Mouse (Mus musculus) embryonic facial prominence, embryonic 14.5 days (tissue): ENCODE measurements around the gene Ank2. TPM values are rescaled to one million over a fixed set of nuclear protein-coding genes. Genes with fewer than 3 reads are reported as not detected.

Experiments used
- ATAC-seq: fragments of 200-750 bp; cut with Nextera tagmentation; 2 replicates; pipeline ENCODE4 v1.8.0; 2017; ENCODE audit warnings: low read depth, moderate number of reproducible peaks, moderate TSS enrichment
- DNase-seq: peaks from one replicate; pipeline ENCODE4 v3.0.0-alpha.2; 2015; ENCODE audit warnings: low spot score
- H3K27ac ChIP-seq: fragments of 300-500 bp; sonication (generic); replicated peaks from 2 replicates; pipeline ENCODE4 v1.5.1; 2014; ENCODE audit warnings: low read depth, mild to moderate bottlenecking, low read length, moderate library complexity
- H3K27me3 ChIP-seq: fragments of 300-500 bp; sonication (generic); replicated peaks from 2 replicates; pipeline ENCODE4 v1.6.1; 2014; ENCODE audit warnings: low read length; ENCODE audit not compliant: control insufficient read depth, insufficient read depth
- H3K36me3 ChIP-seq: fragments of 300-500 bp; sonication (generic); 2 replicates; pipeline ENCODE4 v1.6.1; 2014; ENCODE audit warnings: low read length, mixed read lengths; ENCODE audit not compliant: control insufficient read depth, insufficient read depth
- H3K4me1 ChIP-seq: fragments of 300-500 bp; sonication (generic); 2 replicates; pipeline ENCODE4 v1.6.1; 2014; ENCODE audit warnings: antibody characterized with exemption, low read length; ENCODE audit not compliant: control insufficient read depth, insufficient read depth
- H3K4me2 ChIP-seq: fragments of 300-500 bp; sonication (generic); 2 replicates; pipeline ENCODE4 v1.6.1; 2014; ENCODE audit warnings: low read depth, mild to moderate bottlenecking, low read length, moderate library complexity, mixed read lengths
- H3K4me3 ChIP-seq: fragments of 300-500 bp; sonication (generic); 2 replicates; pipeline ENCODE4 v1.5.1; 2014; ENCODE audit warnings: low read depth, mild to moderate bottlenecking, low read length
- H3K9ac ChIP-seq: fragments of 300-500 bp; sonication (generic); 2 replicates; pipeline ENCODE4 v1.6.1; 2014; ENCODE audit warnings: low read depth, mild to moderate bottlenecking, low read length, moderate library complexity, mixed read lengths
- H3K9me3 ChIP-seq: fragments of 300-500 bp; sonication (generic); 2 replicates; pipeline ENCODE4 v1.6.1; 2016; ENCODE audit warnings: low read length; ENCODE audit not compliant: control insufficient read depth
- WGBS: fragments of 180-500 bp; shearing (Covaris S2); extraction: QIAGEN DNeasy Blood & Tissue Kit; methylation state at CpG from one replicate; pipeline ENCODE4 v1.1.7; 2014; 5-methylcytosine and 5-hydroxymethylcytosine counted together
- polyA plus RNA-seq: library from polyadenylated mRNA; unstranded; fragments of >200 nt; fragmentation: Nextera tagmentation; extraction: Ambion mirVana; gene quantifications from 2 replicates; pipeline ENCODE4 v1.2.1, GENCODE M21; 2014

Gene Ank2
- polyA plus RNA-seq, 1 experiment from 2014 or later: 48.3 TPM

DNA sequence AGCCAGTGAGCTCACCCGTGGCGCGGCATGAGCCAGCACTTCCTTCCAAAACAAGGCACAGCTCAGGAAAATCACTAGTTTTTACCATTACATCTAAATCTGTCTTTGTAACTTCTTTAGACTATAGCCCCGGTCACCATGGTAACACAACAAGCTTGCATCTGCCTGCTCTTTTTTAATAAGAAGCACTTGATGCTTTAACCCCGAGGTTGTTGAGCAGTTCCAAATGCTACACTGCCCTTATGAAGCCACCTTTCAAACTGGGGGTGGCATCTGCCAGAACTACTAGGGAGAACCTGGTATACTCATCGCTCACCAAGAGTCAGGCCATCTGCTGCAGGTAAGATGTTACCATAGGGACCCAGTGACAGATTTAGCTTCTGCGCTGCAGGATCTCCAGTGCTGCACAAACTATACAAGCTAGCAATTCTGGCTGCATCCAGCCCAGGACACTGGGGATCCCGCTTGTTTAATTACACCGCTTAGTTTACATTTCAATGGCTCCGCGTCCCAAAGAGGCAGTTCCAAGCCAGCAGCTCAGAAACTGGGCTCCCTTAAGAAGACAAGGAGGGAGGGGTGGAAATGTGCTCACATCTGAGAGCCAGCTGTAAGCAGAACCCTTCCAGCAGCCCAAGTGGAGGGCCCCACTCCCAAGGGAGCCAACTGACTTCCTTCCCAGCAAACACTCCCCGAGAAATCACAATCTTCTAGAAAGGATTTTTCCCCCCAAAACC is 501.0 kb downstream of the Ank2 start:
- no peaks in the 10 kb centered on the region for H3K27me3 ChIP-seq
- H3K9me3 ChIP-seq: no peaks in the 10 kb centered on the region
- peaks cover 15% of the 10 kb centered on the region for H3K4me1 ChIP-seq
- WGBS: 6% methylated on average over 10 of the region's 12 CpGs
- DNase-seq (peak; percentile 93), ATAC-seq (peak; percentile 89)
- peaks cover 6% of the 10 kb centered on the region; the same call in 1 of the 2 replicates for H3K36me3 ChIP-seq
- H3K9ac ChIP-seq: peak overlapping the region; percentile 69
- H3K4me2 ChIP-seq: peak overlapping the region; percentile 62
- peak overlapping the region; percentile 89 for H3K27ac ChIP-seq
- H3K4me3 ChIP-seq: peak overlapping the region; percentile 35

DNA sequence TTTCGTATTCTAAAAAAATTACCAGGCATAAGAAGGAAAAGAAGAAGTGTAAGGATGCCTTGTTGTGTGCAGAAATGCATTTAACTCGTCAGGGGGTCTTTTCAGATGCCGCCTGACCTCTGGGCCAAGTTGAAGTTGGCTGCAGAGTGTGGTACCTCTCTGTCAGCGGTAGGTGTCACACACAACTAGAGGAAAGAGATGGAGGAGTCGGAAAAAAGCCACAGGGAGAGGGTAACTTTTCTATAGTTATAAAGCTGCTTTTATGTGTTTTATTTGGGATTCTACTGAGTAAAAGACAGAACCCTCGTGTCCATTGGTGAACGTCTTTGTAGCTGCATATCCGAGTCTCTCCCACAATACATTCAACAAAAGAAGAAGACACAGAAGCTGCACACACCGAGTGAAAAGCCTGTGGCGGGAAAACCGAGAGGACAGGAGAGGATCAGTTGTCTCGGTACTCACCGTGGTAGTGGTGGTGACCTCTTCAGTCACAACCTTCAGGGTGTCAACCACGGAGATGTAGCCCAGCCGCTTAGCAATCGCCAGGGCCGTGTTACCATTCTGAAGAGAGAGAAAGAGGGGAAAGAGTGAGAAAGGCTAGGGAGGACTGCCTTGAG is 501.7 kb downstream of the Ank2 start:
- no peak for ATAC-seq
- peak overlapping the region; percentile 69 for H3K9ac ChIP-seq
- DNase-seq: peak; percentile 58
- no peaks in the 10 kb centered on the region for H3K9me3 ChIP-seq
- no peaks in the 10 kb centered on the region for H3K27me3 ChIP-seq
- WGBS: 11% methylated on average over 17 of the region's 17 CpGs
- H3K4me1 ChIP-seq: peaks cover 15% of the 10 kb centered on the region
- no peaks in the 10 kb centered on the region; the same call in 1 of the 2 replicates for H3K36me3 ChIP-seq
- peak overlapping the region; percentile 62 for H3K4me2 ChIP-seq
- H3K27ac ChIP-seq: peak overlapping the region; percentile 89
- H3K4me3 ChIP-seq: peak overlapping the region; percentile 35

DNA sequence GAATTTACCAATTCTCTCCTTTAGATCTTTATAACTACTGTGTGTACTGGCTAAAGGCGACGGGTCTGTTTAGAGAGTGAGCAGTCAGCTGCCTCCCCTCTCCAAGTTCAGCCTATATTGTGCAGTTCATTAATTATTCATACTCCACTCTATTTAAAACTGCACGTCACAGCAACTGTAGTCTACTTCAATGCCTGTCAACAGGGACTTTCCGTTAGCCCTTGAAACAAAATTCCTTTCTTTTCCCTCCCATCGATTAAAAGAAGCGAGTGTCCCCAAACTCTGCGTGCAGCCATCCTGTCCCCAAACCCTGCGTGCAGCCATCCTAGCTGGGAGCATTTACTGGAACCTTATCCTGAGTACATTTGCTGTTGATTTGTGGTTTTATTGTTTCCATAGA is 502.4 kb downstream of the Ank2 start:
- peak overlapping the region; percentile 89; the same call in 1 of the 2 replicates for H3K27ac ChIP-seq
- DNase-seq (no peak), ATAC-seq (no peak)
- H3K9me3 ChIP-seq: no peaks in the 10 kb centered on the region
- WGBS: 59% methylated on average over 8 of the region's 8 CpGs
- peaks cover 15% of the 10 kb centered on the region for H3K4me1 ChIP-seq
- peak overlapping the region; percentile 0; the same call in 1 of the 2 replicates for H3K4me3 ChIP-seq
- 0 out of 2 replicates have a peak overlapping the region, but pooled peaks have one; percentile 17 for H3K9ac ChIP-seq
- H3K27me3 ChIP-seq: no peaks in the 10 kb centered on the region
- H3K4me2 ChIP-seq: peak overlapping the region; percentile 62
- H3K36me3 ChIP-seq: no peaks in the 10 kb centered on the region

DNA sequence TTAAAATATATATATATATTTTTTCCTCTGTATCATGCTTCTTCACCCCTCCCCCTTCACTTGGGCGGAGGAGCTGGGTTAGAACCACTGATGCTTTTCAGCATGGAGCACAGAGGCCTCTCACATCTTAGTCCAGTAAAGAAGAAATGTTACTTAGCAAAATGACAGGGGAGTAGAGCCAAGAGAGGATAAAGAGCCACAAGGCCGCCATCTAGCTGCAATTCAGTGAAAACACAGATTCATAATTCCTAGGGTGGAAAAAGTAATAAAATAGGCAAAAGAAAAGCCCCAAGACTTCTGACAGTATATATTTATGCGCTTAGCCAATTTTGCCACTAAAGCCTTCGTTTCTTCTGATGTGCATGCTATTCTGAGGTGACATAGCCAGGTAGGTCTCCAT is 503.2 kb downstream of the Ank2 start:
- DNase-seq: peak; percentile 54
- no peak overlapping the region for H3K9ac ChIP-seq
- H3K36me3 ChIP-seq: no peaks in the 10 kb centered on the region
- no peak overlapping the region for H3K4me3 ChIP-seq
- peaks cover 15% of the 10 kb centered on the region; the same call in 1 of the 2 replicates for H3K4me1 ChIP-seq
- ATAC-seq: no peak
- no peak overlapping the region for H3K4me2 ChIP-seq
- no peaks in the 10 kb centered on the region for H3K27me3 ChIP-seq
- 84% methylated on average over 4 of the region's 4 CpGs for WGBS
- H3K9me3 ChIP-seq: no peaks in the 10 kb centered on the region
- H3K27ac ChIP-seq: no peak overlapping the region

DNA sequence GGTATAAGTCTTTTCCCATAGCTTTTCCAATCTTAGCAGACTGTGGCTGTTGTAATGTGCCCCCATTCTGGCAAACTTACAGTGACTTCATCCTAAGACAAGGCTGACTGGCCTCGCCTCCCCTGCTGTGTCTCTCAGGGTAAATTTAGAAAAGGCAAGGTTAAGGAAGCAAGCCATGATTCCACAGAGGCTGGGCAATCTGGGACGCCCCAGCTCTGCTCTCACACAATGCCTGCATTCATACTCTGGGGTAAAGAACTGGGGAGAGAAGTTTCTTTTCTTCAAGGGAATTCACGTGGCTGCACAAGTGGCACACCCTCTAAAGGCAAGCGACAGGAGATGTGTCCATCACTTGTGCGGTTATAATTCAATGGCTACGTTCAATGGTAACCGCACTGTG is 505.0 kb downstream of the Ank2 start:
- DNase-seq (no peak), ATAC-seq (no peak)
- Histone ChIP-seq H3K36me3 (no peaks in the 10 kb centered on the region), H3K4me2 (no peak overlapping the region), H3K9ac (no peak overlapping the region), H3K27me3 (no peaks in the 10 kb centered on the region), H3K9me3 (no peaks in the 10 kb centered on the region), H3K4me1 (peaks cover 7% of the 10 kb centered on the region; the same call in 1 of the 2 replicates), H3K4me3 (no peak overlapping the region), H3K27ac (no peak overlapping the region)
- 59% methylated on average over 7 of the region's 7 CpGs for WGBS

DNA sequence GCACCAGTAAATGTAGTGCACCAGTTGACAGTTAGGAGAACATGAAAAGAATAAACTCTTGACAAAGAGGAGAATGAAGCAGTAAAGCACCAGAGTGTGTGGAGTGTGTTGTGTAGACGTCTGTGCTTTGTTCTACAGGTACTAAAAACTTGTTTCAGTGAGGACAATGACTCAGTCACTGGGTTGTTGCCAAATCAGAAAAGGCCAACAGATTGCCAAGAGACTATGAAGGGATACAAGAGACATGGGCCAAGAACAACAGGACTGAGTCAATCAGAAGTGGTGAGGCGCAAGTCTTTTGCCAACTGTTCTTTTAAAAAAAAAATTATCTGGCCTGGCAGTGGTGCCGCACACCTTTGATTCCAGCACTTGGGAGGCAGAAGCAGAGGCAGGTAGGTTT is 509.2 kb downstream of the Ank2 start:
- no peak overlapping the region for H3K9ac ChIP-seq
- H3K4me3 ChIP-seq: no peak overlapping the region
- DNase-seq: no peak
- H3K9me3 ChIP-seq: no peaks in the 10 kb centered on the region
- no peaks in the 10 kb centered on the region for H3K36me3 ChIP-seq
- no peak for ATAC-seq
- H3K4me2 ChIP-seq: no peak overlapping the region
- H3K27me3 ChIP-seq: no peaks in the 10 kb centered on the region
- H3K4me1 ChIP-seq: no peaks in the 10 kb centered on the region
- WGBS: 81% methylated on average over 3 of the region's 3 CpGs
- no peak overlapping the region for H3K27ac ChIP-seq

DNA sequence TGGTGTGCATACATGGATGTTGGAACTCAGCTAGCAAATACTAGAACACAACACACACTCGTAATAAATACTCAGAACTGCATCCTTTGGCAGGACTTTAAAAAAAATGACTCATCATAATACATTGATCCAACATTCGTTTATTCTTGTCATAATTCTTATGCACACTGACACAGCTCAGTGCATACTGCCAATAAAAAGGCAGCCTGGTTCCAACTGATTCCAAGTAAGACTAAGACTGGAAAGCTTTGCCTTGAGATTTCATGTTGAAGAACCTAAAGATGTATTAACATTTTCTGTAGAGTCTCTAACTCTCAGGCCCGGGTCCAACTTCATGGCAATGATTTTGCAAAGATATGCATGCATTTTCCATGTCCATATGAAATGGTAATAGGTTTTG is 512.5 kb downstream of the Ank2 start:
- Histone ChIP-seq H3K9me3 (no peaks in the 10 kb centered on the region), H3K27ac (no peak overlapping the region), H3K9ac (no peak overlapping the region), H3K27me3 (no peaks in the 10 kb centered on the region), H3K4me2 (no peak overlapping the region), H3K4me1 (no peaks in the 10 kb centered on the region), H3K4me3 (no peak overlapping the region), H3K36me3 (no peaks in the 10 kb centered on the region)
- ATAC-seq: no peak
- DNase-seq: peak; percentile 31
- WGBS: 85% methylated on average over 3 of the region's 3 CpGs

DNA sequence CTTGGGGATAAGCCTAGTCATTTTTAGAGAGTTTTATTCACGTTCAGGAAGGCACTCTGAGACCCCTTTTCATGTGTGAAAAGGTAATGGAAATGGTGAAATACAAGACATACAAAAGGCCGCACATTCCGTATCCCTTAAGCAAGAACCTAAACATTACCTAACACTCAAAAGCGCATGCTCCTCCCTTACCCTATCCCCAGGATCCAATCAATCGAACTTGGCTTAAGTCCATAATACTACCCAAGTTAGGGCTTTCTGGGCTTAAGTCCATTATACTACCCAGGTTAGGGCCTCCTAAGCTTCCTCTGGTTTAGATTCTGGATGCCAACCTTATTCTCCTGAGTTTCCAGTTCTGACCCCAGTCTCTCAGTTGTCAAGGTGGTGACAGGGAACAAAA is 516.3 kb downstream of the Ank2 start:
- no peak overlapping the region for H3K9ac ChIP-seq
- H3K27me3 ChIP-seq: no peaks in the 10 kb centered on the region
- no peak overlapping the region for H3K4me2 ChIP-seq
- 91% methylated on average over 5 of the region's 5 CpGs for WGBS
- H3K9me3 ChIP-seq: no peaks in the 10 kb centered on the region
- no peak overlapping the region for H3K27ac ChIP-seq
- no peaks in the 10 kb centered on the region; the same call in 1 of the 2 replicates for H3K36me3 ChIP-seq
- DNase-seq (no peak), ATAC-seq (no peak)
- H3K4me1 ChIP-seq: no peaks in the 10 kb centered on the region
- no peak overlapping the region for H3K4me3 ChIP-seq
